Mouse (Mus musculus) bone marrow macrophage, adult 2 months (primary cell): ENCODE results near the gene Usf2.

Experiments used
- CTCF ChIP-seq: IDR thresholded peaks from 2 replicates; pipeline ENCODE4 v1.5.1; 2012; ENCODE audit warnings: low read depth, mild to moderate bottlenecking, low read length, moderate library complexity
- POLR2A ChIP-seq: IDR thresholded peaks from 2 replicates; pipeline ENCODE4 v1.6.1; 2012; ENCODE audit warnings: mild to moderate bottlenecking, low read depth, low read length, borderline replicate concordance

GRCm38 (mm10) chr7:30965677-30966076, 9.1 kb upstream of the Usf2 start:
- TF ChIP-seq POLR2A (no peak), CTCF (no peak)
